Mouse (Mus musculus): ENCODE data around the gene Arfrp1. TPM values are rescaled to one million over a fixed set of nuclear protein-coding genes. Genes with fewer than 3 reads are reported as not detected.

The Arfrp1 gene
- total RNA-seq (2014; rRNA removed) (13.0 and 14.7 TPM in 2 replicates), polyA plus RNA-seq (2015; fragmentation: Nextera tagmentation; extraction: Ambion mirVana) (70.7 TPM in 2 replicates)

- Histone ChIP-seq H3K36me3 (ENCODE audit: insufficient read depth, low read length) (peaks cover 21% of the 10 kb centered on the region), H3K9ac (replicated peaks; ENCODE audit: low read length) (peak within 1 kb of the TSS; percentile 70), H3K4me3 (ENCODE audit: low read length) (peak within 1 kb of the TSS; percentile 73), H3K4me2 (ENCODE audit: low read depth, low read length) (peak within 1 kb of the TSS; percentile 96), H3K9me3 (ENCODE audit: low read length) (no peaks in the 10 kb centered on the region), H3K4me1 (ENCODE audit: insufficient read depth, low read length) (peaks cover 23% of the 10 kb centered on the region; the same call in 1 of the 2 replicates), H3K27ac (peak within 1 kb of the TSS; percentile 91), H3K27me3 (ENCODE audit: insufficient read depth, low read length) (no peaks in the 10 kb centered on the region)
- WGBS, result under 1% methylated on average over 65 of the region's 71 CpGs
- TF ChIP-seq CTCF (IDR thresholded peaks at IDR 0.05; ENCODE audit: low read depth), result no peak; the same call in 1 of the 2 replicates
- peak; percentile 93 for DNase-seq (ENCODE audit: low spot score)
- ATAC-seq, result peak; percentile 93
These were observed at the start of gene Arfrp1, which contains the start of gene Zgpat for GRCm38 (mm10) chr2:181364860-181365596. Arfrp1 (minus strand) TSS chr2:181365404. Zgpat (plus strand) TSS chr2:181364928.

GRCm38 (mm10) chr2:181413141-181413540 lies 47.9 kb upstream of the Arfrp1 start:
- WGBS, result 35% methylated on average over 2 of the region's 2 CpGs
- no peak for ATAC-seq
- no peak for TF ChIP-seq CTCF (IDR thresholded peaks at IDR 0.05; ENCODE audit: low read depth)
- H3K4me2 ChIP-seq (ENCODE audit: low read depth, low read length), result no peak overlapping the region
- H3K27me3 ChIP-seq (ENCODE audit: insufficient read depth, low read length), result no peaks in the 10 kb centered on the region
- H3K9ac ChIP-seq (replicated peaks; ENCODE audit: low read length), result no peak overlapping the region
- H3K4me1 ChIP-seq (ENCODE audit: insufficient read depth, low read length), result no peaks in the 10 kb centered on the region
- H3K9me3 ChIP-seq (ENCODE audit: low read length), result no peaks in the 10 kb centered on the region
- no peak overlapping the region for H3K4me3 ChIP-seq (ENCODE audit: low read length)
- no peaks in the 10 kb centered on the region for H3K36me3 ChIP-seq (ENCODE audit: insufficient read depth, low read length)
- no peak overlapping the region for H3K27ac ChIP-seq
- DNase-seq (ENCODE audit: low spot score), result no peak

GRCm38 (mm10) chr2:181410760-181411473 lies 45.7 kb upstream of the Arfrp1 start:
- no peak overlapping the region for H3K27ac ChIP-seq
- no peaks in the 10 kb centered on the region for H3K36me3 ChIP-seq (ENCODE audit: insufficient read depth, low read length)
- WGBS, result 31% methylated on average over 4 of the region's 4 CpGs
- H3K4me3 ChIP-seq (ENCODE audit: low read length), result no peak overlapping the region
- peak; percentile 82 for TF ChIP-seq CTCF (IDR thresholded peaks at IDR 0.05; ENCODE audit: low read depth)
- peak; percentile 74; the same call in 1 of the 2 replicates for ATAC-seq
- no peaks in the 10 kb centered on the region for H3K9me3 ChIP-seq (ENCODE audit: low read length)
- no peak overlapping the region for H3K4me2 ChIP-seq (ENCODE audit: low read depth, low read length)
- no peaks in the 10 kb centered on the region for H3K4me1 ChIP-seq (ENCODE audit: insufficient read depth, low read length)
- H3K9ac ChIP-seq (replicated peaks; ENCODE audit: low read length), result no peak overlapping the region
- H3K27me3 ChIP-seq (ENCODE audit: insufficient read depth, low read length), result no peaks in the 10 kb centered on the region
- DNase-seq (ENCODE audit: low spot score), result peak; percentile 77

GRCm38 (mm10) chr2:181409643-181410042 lies 44.4 kb upstream of the Arfrp1 start:
- Histone ChIP-seq H3K27me3 (ENCODE audit: insufficient read depth, low read length) (no peaks in the 10 kb centered on the region), H3K27ac (no peak overlapping the region), H3K4me1 (ENCODE audit: insufficient read depth, low read length) (no peaks in the 10 kb centered on the region), H3K9me3 (ENCODE audit: low read length) (no peaks in the 10 kb centered on the region), H3K9ac (replicated peaks; ENCODE audit: low read length) (no peak overlapping the region), H3K36me3 (ENCODE audit: insufficient read depth, low read length) (no peaks in the 10 kb centered on the region), H3K4me3 (ENCODE audit: low read length) (no peak overlapping the region), H3K4me2 (ENCODE audit: low read depth, low read length) (no peak overlapping the region)
- ATAC-seq, result no peak
- no peak for DNase-seq (ENCODE audit: low spot score)
- WGBS, result 84% methylated on average over 7 of the region's 7 CpGs
- TF ChIP-seq CTCF (IDR thresholded peaks at IDR 0.05; ENCODE audit: low read depth), result no peak

- Histone ChIP-seq H3K9me3 (ENCODE audit: low read length) (no peaks in the 10 kb centered on the region), H3K4me3 (ENCODE audit: low read length) (no peak overlapping the region), H3K4me1 (ENCODE audit: insufficient read depth, low read length) (no peaks in the 10 kb centered on the region), H3K4me2 (ENCODE audit: low read depth, low read length) (no peak overlapping the region), H3K9ac (replicated peaks; ENCODE audit: low read length) (no peak overlapping the region), H3K36me3 (ENCODE audit: insufficient read depth, low read length) (no peaks in the 10 kb centered on the region), H3K27ac (no peak overlapping the region), H3K27me3 (ENCODE audit: insufficient read depth, low read length) (no peaks in the 10 kb centered on the region)
- no peak for ATAC-seq
- TF ChIP-seq CTCF (IDR thresholded peaks at IDR 0.05; ENCODE audit: low read depth), result no peak
- 94% methylated on average over 3 of the region's 3 CpGs for WGBS
- no peak for DNase-seq (ENCODE audit: low spot score)
These were observed 38.5 kb upstream of the Arfrp1 start for GRCm38 (mm10) chr2:181403722-181404121.

- DNase-seq (ENCODE audit: low spot score) (no peak), ATAC-seq (no peak)
- Histone ChIP-seq H3K4me3 (ENCODE audit: low read length) (no peak overlapping the region), H3K9me3 (ENCODE audit: low read length) (no peaks in the 10 kb centered on the region), H3K4me2 (ENCODE audit: low read depth, low read length) (no peak overlapping the region), H3K27ac (no peak overlapping the region), H3K9ac (replicated peaks; ENCODE audit: low read length) (no peak overlapping the region), H3K4me1 (ENCODE audit: insufficient read depth, low read length) (no peaks in the 10 kb centered on the region), H3K27me3 (ENCODE audit: insufficient read depth, low read length) (no peaks in the 10 kb centered on the region), H3K36me3 (ENCODE audit: insufficient read depth, low read length) (no peaks in the 10 kb centered on the region)
- no peak for TF ChIP-seq CTCF (IDR thresholded peaks at IDR 0.05; ENCODE audit: low read depth)
- 21% methylated on average over 1 of the region's 1 CpGs for WGBS
These were observed 36.3 kb upstream of the Arfrp1 start for GRCm38 (mm10) chr2:181401497-181401896.

All from hindbrain, postnatal 0 days (tissue).